Mouse (Mus musculus) CH12.LX (cell line): ENCODE data around the gene Gtf2f1.

Experiments
- CTCF ChIP-seq, 2 experiments: IDR thresholded peaks in 1 of 2; conservative IDR thresholded peaks in 1 of 2; 2 replicates each; pipeline ENCODE4 v1.5.1; 2011 to 2012; ENCODE audit warnings: low read depth in 2 of 2, low read length in 2 of 2, improper control_type of control experiment in 1 of 2, inconsistent platforms in 1 of 2, mild to moderate bottlenecking in 1 of 2, moderate library complexity in 1 of 2
- EP300 ChIP-seq: IDR thresholded peaks from 2 replicates; pipeline ENCODE4 v1.6.1; 2011; ENCODE audit warnings: low read length, improper control_type of control experiment
- MAFK ChIP-seq: IDR thresholded peaks from 2 replicates; pipeline ENCODE4 v1.6.1; 2011; ENCODE audit warnings: low read length, improper control_type of control experiment; ENCODE audit not compliant: insufficient replicate concordance
- MAX ChIP-seq: IDR thresholded peaks from 2 replicates; pipeline ENCODE4 v1.6.1; 2011; ENCODE audit warnings: low read length, improper control_type of control experiment
- RCOR1 ChIP-seq: conservative IDR thresholded peaks from 2 replicates; pipeline ENCODE4 v1.6.1; 2012; ENCODE audit warnings: low read depth, mild to moderate bottlenecking, inconsistent platforms, low read length, improper control_type of control experiment
- TCF12 ChIP-seq: IDR thresholded peaks from 2 replicates; pipeline ENCODE4 v1.6.1; 2014; ENCODE audit warnings: low read depth, mild to moderate bottlenecking, inconsistent platforms, low read length, improper control_type of control experiment
- UBTF ChIP-seq: IDR thresholded peaks from 2 replicates; pipeline ENCODE4 v1.6.1; 2012; ENCODE audit warnings: low read depth, mild to moderate bottlenecking, inconsistent platforms, low read length, improper control_type of control experiment, moderate library complexity

GRCm38 (mm10) chr17:56976531-56977390 lies 34.3 kb downstream of the Gtf2f1 start:
- TF ChIP-seq MAFK (no peak), CTCF (conservative IDR thresholded peaks at IDR 0.05 in 1 of 2, IDR thresholded peaks at IDR 0.05 in 1 of 2; ENCODE audit: low read depth in 2 of 2, low read length in 2 of 2) (no peak), UBTF (no peak), TCF12 (no peak), EP300 (no peak), RCOR1 (no peak), MAX (no peak)
